Mouse (Mus musculus) spleen, adult 2 months (tissue): Measurements from ENCODE around the gene Dydc1. TPM values are rescaled to one million over a fixed set of nuclear protein-coding genes. Genes with fewer than 3 reads are reported as not detected.

Source experiments
- DNase-seq, 2 experiments: peaks; one replicate each; pipeline versions ENCODE4 v3.0.0 to v3.0.0-alpha.2; 2012 to 2021; ENCODE audit warnings: low spot score in 2 of 2, low read depth in 1 of 2
- H3K27ac ChIP-seq: fragments of 200-500 bp; 2 replicates; pipeline ENCODE4 v1.5.1; 2012; ENCODE audit warnings: low read length, inconsistent platforms; ENCODE audit not compliant: insufficient read depth
- H3K27me3 ChIP-seq: fragments of 200-500 bp; 2 replicates; pipeline ENCODE4 v1.6.1; 2012; ENCODE audit warnings: mild to moderate bottlenecking, moderate library complexity, low read length, inconsistent platforms; ENCODE audit not compliant: control insufficient read depth, insufficient read depth
- H3K36me3 ChIP-seq: fragments of 200-500 bp; 2 replicates; pipeline ENCODE4 v1.6.1; 2012; ENCODE audit warnings: mild to moderate bottlenecking, low read length, inconsistent platforms; ENCODE audit not compliant: control insufficient read depth, insufficient read depth
- H3K4me1 ChIP-seq: fragments of 200-500 bp; 2 replicates; pipeline ENCODE4 v1.6.1; 2011; ENCODE audit warnings: inconsistent platforms; ENCODE audit not compliant: control insufficient read depth, insufficient read depth, insufficient read length
- H3K4me3 ChIP-seq: fragments of 200-500 bp; 2 replicates; pipeline ENCODE4 v1.5.1; 2011; ENCODE audit warnings: mild to moderate bottlenecking, inconsistent platforms; ENCODE audit not compliant: insufficient read depth, insufficient read length; ENCODE audit errors: extremely low read depth
- CTCF ChIP-seq: fragments of 200-500 bp; IDR thresholded peaks from 2 replicates; pipeline ENCODE4 v1.5.1; 2011; ENCODE audit warnings: mild to moderate bottlenecking, inconsistent platforms; ENCODE audit not compliant: insufficient read depth, insufficient read length, insufficient replicate concordance; ENCODE audit errors: extremely low read depth
- POLR2A ChIP-seq: fragments of 200-500 bp; IDR thresholded peaks from 2 replicates; pipeline ENCODE4 v1.6.1; 2011; ENCODE audit warnings: low read depth, low read length, inconsistent platforms
- WGBS: fragments of 180-500 bp; shearing (Covaris S2); methylation state at CpG from one replicate; pipeline ENCODE4 v1.1.7; 2018; 5-methylcytosine and 5-hydroxymethylcytosine counted together
- polyA plus RNA-seq: library from polyadenylated mRNA; depleted of rRNA; stranded (reverse); fragments of >200 nt; gene quantifications from 2 replicates; pipeline ENCODE4 v1.2.3, GENCODE M21; 2012; rRNA removed

Gene Dydc1
- polyA plus RNA-seq, 1 experiment, result not detected

- Histone ChIP-seq H3K4me1 (no peaks in the 10 kb centered on the region), H3K27ac (no peak overlapping the region), H3K27me3 (no peaks in the 10 kb centered on the region), H3K36me3 (no peaks in the 10 kb centered on the region), H3K4me3 (no peak overlapping the region)
- WGBS, result 73% methylated on average over 4 of the region's 4 CpGs
- TF ChIP-seq POLR2A, result no peak
- TF ChIP-seq CTCF, result no peak
- DNase-seq, result no peak
Measured at GRCm38 (mm10) chr14:41112944-41113343, 40.2 kb downstream of the Dydc1 start.

- Histone ChIP-seq H3K27me3 (no peaks in the 10 kb centered on the region), H3K4me3 (no peak overlapping the region), H3K4me1 (no peaks in the 10 kb centered on the region), H3K36me3 (no peaks in the 10 kb centered on the region), H3K27ac (no peak overlapping the region)
- TF ChIP-seq POLR2A (no peak), CTCF (no peak)
- DNase-seq, result no peak
- WGBS, result 74% methylated on average over 3 of the region's 3 CpGs
Measured at GRCm38 (mm10) chr14:41116271-41116670, 43.6 kb downstream of the Dydc1 start.

DNA sequence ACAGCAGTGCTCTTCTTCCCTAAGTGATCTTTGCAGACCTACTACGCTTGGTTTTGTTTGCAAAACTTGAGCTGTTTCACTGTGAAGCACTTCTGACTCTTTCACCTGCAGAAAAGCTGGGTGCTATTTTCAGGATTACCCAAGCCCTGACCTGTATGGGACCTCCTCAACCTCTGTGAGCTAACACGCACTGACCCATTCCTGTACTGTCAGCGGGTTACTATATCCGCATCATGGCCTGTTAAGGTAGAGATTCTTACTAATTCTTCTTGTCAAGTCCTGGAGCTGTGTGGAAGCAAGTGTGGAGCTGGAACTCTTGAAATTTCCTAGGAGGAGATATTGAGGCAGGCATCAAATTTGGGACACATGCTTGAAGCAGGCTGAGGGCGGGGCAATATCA lies 52.0 kb downstream of the Dydc1 start:
- TF ChIP-seq POLR2A (no peak), CTCF (no peak)
- Histone ChIP-seq H3K27ac (no peak overlapping the region), H3K4me1 (no peaks in the 10 kb centered on the region), H3K4me3 (no peak overlapping the region), H3K27me3 (no peaks in the 10 kb centered on the region), H3K36me3 (no peaks in the 10 kb centered on the region)
- no peak for DNase-seq
- WGBS, result 81% methylated on average over 5 of the region's 5 CpGs

DNA sequence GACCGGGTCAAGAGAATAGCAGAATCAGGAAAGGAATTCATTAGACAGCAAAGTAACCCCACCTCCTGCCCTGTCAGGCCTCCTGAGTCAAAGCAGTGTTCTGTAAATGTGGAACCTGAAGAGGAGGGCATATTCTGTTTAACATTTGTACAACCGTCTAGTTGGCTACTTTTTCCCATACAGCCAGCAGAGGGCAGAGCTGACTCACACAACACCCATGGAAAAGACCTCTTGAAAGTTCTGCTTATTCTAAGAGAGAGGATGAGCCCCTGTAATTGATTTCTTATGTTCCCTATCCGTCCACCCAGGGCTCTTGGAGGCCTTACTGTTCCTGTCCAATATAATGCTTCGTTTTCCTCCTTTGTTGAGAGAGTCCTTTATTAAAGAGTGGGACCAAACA lies 55.3 kb downstream of the Dydc1 start:
- no peak for TF ChIP-seq POLR2A
- TF ChIP-seq CTCF, result no peak
- Histone ChIP-seq H3K27ac (no peak overlapping the region), H3K36me3 (no peaks in the 10 kb centered on the region), H3K4me3 (no peak overlapping the region), H3K4me1 (no peaks in the 10 kb centered on the region), H3K27me3 (no peaks in the 10 kb centered on the region)
- DNase-seq, result no peak
- WGBS, result 18% methylated on average over 4 of the region's 4 CpGs

DNA sequence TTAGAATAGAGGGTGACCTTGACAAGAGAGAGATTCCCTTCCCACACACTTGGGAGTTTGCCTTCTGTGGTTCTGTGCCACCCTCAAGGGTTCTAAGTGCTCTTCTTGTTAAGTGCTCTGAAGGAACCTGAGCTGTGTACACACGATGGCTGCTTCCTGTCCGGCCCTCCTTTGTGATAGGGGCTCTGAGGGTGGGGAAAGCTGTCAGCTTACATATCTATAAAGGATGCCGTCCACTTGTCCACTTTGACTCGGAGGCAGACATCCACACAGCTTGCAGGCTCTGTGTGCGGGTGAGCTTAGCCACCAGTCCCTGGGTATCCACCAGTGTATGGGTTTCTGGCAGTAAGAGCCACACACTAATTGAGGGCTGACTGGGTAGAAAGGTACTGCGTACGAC lies 58.8 kb downstream of the Dydc1 start, which contains the start of gene Sftpa1:
Sftpa1 (plus strand) TSS at position 243 of the 400 bp plus-strand sequence.
- 78% methylated on average over 7 of the region's 7 CpGs for WGBS

DNA sequence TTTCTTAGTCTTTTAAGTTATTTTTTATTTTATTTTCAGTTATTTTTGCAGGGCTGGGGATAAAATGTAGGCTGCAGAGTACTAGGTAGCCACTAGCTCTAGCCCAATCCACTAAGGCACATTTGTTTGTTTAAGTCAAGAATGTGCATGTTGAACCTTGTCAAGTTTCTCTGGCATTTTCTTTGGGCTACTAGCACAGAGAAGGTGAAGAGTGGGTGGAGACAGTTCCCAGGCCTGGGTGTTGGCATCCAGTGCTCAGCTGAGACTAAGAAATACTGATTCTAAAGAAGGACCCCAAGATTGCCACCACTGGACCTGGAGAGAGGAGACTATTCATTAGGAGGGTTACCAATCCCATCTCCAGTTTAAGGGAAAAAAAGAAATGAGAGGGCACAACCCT lies 64.3 kb downstream of the Dydc1 start:
- DNase-seq, result no peak
- Histone ChIP-seq H3K36me3 (no peaks in the 10 kb centered on the region), H3K27me3 (no peaks in the 10 kb centered on the region), H3K4me1 (no peaks in the 10 kb centered on the region), H3K27ac (no peak overlapping the region), H3K4me3 (no peak overlapping the region)
- no peak for TF ChIP-seq CTCF
- TF ChIP-seq POLR2A, result no peak

More for the DNA sequence above, 58.8 kb downstream of the Dydc1 start, which contains the start of gene Sftpa1:
- H3K36me3 ChIP-seq, result no peaks in the 10 kb centered on the region
- no peak within 1 kb of the TSS for H3K4me3 ChIP-seq
- no peaks in the 10 kb centered on the region for H3K4me1 ChIP-seq
- H3K27me3 ChIP-seq, result no peaks in the 10 kb centered on the region
- TF ChIP-seq CTCF (no peak), POLR2A (no peak)
- no peak within 1 kb of the TSS for H3K27ac ChIP-seq
- no peak for DNase-seq

GRCm38 (mm10) chr14:41140686-41141085 lies 68.0 kb downstream of the Dydc1 start:
- H3K4me3 ChIP-seq, result no peak overlapping the region
- DNase-seq, result no peak
- TF ChIP-seq POLR2A, result no peak
- TF ChIP-seq CTCF, result no peak

More at GRCm38 (mm10) chr14:41140686-41141085, 68.0 kb downstream of the Dydc1 start:
- no peak overlapping the region for H3K27ac ChIP-seq
- H3K4me1 ChIP-seq, result no peaks in the 10 kb centered on the region
- 81% methylated on average over 1 of the region's 1 CpGs for WGBS
- no peaks in the 10 kb centered on the region for H3K27me3 ChIP-seq
- H3K36me3 ChIP-seq, result no peaks in the 10 kb centered on the region

Other genes with a start within 250 kb of the Dydc1 start
- gene Sh2d4b, start 179.6 kb upstream of the Dydc1 start, polyA plus RNA-seq, result 0.42 and 0.48 TPM in 2 replicates
- 60.0 and 65.4 TPM in 2 replicates for gene Tspan14, start 106.1 kb upstream of the Dydc1 start, polyA plus RNA-seq
- gene Fam213a, start 59.1 kb upstream of the Dydc1 start, polyA plus RNA-seq, result 10.5 and 22.1 TPM in 2 replicates
- gene Dydc2, start 3.7 kb upstream of the Dydc1 start, polyA plus RNA-seq, result not detected in 2 replicates
- 0.69 and 0.73 TPM in 2 replicates for gene Mat1a, start 32.1 kb downstream of the Dydc1 start, polyA plus RNA-seq
- not detected in 2 replicates for gene Sftpa1, start 58.9 kb downstream of the Dydc1 start, polyA plus RNA-seq
- gene Mbl1, start 78.5 kb downstream of the Dydc1 start, polyA plus RNA-seq, result not detected in 2 replicates
- gene Sftpd, start 112.2 kb downstream of the Dydc1 start, polyA plus RNA-seq, result not detected in 2 replicates
- gene Gm2832, start 205.9 kb downstream of the Dydc1 start, polyA plus RNA-seq, result not detected in 2 replicates